Mouse (Mus musculus): Measurements from ENCODE around the gene Mcm5.

The Mcm5 gene

DNA sequence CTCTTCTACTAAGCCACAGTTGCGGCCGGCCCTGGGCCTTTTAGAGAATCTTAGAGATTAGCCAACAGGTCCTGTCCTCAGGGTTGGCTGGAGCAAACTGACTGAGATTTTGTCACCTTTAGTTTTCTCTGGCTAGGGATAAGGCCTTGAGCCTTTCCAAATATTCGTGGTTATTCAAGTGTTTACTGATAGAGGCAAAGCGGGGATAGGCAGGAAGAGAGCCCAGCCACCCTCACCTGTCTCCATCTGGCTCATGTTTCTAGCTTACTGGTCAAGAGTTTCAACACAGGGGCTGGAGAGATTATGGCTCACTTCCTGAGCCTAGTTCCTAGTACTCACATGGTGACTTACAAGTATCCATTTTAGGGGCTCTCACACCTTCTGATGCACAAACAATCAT is 6.4 kb upstream of the Mcm5 start:
- no peak for DNase-seq

DNA sequence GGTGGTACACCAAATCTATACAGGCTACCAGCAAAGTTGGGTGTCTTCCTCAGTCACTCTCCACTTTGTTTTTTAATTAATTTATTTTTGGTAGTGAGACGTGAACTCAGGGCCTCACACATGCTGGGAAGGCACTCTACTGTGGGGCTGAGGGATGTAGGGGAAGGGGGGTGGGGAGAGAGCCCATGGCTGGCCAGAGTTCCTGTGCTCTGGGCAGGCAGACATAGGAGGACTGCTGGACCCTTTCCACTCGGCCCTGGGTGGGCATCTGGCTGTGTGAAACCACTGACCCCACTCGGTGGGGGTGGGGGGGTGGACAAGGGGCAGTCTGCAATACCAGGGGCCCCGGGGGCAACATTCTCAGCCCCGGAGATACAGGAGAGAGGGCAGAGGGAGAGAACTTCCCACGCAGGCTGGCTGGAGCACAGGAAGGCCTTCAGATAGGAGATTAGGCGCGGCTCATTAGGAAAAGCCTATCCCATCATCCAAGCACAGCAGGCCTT is 5.9 kb upstream of the Mcm5 start:
- peak; percentile 16 for DNase-seq

DNA sequence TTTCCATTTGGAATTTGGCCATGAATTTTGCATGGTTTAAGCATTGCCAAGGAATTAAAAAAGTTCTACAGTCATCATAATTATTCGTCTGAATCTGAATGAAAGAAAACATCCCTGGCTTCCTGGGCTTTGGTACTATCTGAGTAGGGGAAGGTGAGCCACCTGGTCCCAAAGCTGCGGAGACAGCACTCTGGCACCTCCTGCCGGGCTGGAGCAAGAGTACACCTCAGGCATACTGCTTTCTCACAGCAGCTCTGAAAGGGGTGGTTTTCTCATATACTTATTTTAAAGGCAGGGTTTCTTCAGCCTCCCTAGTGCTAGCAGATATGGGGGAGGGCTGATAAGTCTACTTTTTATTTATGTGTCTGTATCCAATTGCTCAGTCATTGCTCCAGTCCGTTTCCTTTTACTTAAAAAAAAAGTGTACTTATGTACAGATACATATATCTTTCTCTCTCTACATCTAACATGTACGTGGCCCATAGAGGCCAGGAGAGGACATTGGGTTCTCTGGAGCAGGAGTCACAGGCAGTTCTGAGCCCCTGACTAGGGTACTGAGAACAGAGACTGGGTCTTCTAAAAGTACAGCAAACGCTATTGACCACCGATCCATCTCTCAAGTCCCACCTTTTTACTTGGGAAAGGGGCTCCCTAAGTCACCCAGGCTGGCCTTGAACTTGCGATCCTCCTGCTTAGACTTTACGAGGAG is 688 bp upstream of the Mcm5 start:
- peak; percentile 91 for DNase-seq

DNA sequence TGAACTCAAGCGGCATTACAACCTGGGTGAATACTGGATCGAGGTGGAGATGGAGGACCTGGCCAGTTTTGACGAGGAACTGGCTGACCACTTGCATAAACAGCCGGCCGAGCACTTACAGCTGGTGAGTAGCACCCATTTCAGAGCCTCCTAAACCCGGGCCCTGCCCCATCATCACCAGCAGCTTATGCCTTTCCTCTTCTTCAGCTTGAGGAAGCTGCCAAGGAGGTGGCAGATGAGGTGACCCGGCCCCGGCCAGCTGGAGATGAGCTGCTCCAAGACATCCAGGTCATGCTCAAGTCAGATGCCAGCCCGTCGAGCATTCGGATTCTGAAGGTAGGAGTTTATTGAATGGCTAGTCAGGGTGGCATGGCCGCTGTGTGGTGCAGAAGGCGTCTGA is 724 bp downstream of the Mcm5 start:
- DNase-seq: peak; percentile 15

DNA sequence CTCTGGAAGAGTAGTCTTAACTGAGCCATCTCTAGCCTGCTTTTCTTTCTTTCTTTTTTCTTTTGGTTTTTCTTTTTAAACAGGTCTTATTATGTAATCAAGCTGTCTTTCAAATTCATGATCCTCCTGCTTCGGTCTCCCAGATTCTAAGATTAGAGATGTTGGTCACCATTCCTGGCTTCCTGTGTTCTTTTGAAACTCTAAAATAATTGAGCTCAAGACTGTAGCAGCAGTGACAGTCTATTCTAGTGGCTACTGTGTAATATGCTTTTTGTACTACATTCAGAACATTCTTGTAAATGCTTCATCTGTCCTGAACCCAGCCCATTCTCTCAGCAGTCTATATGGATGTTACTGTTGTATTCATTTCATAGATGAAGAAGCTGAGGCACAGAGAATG is 9.1 kb downstream of the Mcm5 start:
- no peak for DNase-seq

DNA sequence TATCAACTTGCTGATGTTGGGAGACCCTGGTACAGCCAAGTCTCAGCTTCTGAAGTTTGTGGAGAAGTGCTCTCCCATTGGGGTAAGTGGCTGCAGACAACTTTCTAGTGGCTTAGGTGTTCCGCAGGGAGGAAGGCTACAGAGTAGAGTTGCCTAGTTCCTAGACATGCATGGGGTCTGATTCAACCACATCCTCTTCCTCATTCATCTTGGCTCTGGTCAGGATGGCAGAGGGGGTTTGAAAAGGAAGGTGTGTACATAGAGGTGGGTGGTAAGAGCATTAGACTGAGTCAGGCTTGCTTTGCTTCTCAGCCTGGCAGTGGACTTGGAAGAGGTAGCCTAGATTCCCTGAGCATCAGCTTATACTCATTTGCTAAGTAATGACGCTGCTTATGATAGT is 9.9 kb downstream of the Mcm5 start:
- DNase-seq: no peak

DNA sequence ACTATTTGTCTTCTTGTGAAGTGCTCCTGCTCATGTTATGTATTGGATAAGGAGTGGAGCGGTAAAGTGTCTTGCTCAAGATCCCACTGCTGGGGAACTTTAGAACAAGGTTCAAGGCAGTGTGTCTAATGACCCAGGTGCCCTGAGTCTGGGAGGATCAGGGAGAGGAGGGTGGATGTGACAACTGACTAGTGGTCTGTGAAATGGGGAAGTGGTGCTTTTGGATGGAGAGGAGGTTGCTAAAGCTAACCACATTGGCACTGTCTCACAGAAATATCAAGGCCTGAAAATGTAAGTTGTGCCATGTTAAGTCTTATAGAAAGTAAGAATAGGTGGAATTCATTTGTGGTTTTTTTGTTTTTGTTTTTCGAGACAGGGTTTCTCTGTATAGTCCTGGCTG is 10.4 kb downstream of the Mcm5 start:
- no peak for DNase-seq

DNA sequence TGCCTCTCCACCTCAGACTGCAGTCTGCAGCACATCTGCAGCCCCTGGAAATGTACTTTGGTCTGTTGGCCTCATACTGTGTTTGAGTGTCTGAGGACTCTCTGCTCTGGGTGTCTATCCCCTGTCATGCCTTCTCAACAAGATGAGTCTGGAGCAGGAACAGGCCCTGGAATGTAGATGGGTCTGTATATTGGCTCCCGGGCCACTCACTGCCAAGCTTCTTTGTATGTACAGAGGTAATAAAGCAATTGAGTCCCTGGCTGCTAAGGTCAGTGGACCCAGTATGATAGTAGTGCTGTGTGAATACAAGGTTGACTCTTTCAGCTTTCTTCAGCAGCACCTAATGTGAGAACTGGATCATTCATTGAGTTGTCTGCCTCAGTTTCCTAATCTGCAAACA is 18.0 kb downstream of the Mcm5 start:
- no peak for DNase-seq

DNA sequence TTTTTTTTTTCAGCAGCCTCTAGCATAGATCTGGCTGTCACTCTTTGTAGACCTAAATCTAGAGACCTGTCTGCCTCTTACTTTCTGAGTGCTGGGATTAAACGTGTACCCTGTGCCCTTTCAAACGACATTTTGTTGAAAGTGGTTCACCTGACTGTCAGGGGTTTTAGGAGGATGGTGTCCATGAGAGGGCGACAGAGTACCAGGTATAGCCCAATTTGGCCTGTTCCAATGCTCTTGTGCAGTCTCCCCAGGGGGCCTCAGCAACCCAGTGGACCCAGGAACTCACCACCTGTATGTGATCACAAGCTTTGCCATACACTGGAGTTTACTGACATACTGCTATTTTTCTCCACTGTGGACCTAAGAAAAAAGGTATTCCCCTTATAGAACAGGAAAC is 23.1 kb downstream of the Mcm5 start:
- peak; percentile 53 for DNase-seq

DNA sequence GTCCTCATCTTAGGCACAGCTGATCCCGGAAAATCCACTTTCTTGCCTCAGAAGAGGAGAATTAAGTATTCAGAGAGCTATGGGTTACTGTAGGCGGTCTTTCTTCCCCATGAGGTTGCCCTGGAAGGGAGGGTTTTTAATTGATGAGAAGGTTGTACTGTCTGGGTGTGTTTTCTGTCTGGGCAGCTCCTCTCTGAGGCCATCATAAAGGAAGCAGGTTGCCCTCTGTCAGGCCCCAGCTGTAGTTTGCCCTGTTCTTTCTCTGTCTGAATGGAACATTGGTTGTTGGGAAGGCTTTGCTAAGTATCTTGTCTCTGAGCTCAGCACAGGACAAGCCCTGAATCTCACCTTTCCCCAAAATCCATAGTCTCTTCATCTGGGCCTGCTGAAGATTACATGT is 24.0 kb downstream of the Mcm5 start:
- no peak for DNase-seq

DNA sequence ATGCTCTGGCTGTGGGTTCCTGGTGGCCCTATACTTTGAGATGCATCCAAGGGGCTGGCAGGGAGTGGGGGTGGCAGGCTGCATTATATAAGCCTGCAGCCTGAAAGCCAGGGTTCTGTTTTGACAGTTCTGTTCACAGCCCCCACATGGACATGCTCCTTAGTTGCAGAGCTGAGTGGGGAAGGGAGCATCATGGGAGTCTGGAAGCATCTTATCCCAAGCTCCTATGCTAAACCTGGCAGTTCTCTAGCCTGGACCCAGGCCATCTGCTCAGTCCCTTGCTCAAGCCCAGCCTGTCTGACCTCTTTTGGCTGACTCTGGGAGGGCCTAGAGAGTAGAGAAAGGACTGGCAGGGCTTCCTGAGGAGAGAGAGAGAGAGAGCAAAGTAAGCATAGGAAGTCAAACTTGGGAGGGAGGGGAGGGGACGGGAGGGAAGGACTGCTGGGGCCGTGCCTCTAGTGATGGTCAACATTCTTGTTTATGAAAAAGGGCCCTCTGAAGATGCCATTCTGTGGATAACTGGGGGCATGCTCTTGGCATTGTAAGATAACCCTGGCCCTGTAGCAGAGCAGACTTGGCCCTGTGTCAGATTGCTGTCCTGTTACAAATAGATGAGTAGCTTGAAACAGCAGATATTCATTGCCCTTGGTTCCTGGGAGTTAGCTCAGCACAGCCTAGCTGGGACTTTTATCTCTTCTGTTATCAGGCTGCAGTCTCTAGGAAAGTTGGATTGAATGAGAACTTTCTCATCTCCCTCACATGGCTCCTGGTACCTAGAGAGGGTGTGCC is 25.4 kb downstream of the Mcm5 start:
- DNase-seq: no peak

DNA sequence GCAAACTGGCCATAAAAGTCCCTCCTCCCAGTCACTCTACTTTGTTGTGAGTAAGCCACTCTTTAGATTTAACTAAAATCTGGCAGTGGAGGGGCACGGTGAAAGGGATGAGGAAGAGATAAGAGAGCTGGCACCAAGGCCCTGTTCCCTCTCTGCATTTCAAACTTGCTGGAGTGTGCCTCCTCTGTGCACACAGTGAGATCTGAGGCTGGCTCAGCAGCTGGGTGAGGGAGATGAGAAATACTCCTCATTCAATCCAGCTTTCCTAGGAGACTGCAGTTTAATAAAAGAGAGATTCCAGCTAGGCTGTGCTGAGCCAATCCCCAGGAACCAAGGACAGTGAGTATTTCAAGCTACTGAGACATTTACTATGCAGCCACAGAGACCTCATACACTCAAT is 26.4 kb downstream of the Mcm5 start:
- no peak for DNase-seq

DNA sequence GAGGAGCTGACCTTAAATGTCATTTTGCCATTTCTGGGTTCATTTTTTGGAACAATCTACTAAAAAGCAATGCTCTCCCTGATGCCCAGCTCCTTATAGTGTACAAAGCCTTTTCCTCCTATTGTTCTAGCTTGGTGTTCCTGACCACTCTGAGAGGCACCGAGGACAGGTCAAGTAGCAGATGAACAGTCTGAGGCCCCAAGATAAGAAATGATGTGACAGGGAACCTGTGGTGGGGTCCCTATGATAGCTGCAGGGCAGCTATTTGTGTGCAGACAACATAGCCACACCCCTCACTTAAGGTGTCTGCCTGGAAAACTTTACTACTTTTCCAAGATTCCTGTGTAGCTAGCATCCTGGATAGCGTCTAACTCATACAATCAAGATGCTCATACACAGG is 26.9 kb downstream of the Mcm5 start:
- DNase-seq: no peak

DNA sequence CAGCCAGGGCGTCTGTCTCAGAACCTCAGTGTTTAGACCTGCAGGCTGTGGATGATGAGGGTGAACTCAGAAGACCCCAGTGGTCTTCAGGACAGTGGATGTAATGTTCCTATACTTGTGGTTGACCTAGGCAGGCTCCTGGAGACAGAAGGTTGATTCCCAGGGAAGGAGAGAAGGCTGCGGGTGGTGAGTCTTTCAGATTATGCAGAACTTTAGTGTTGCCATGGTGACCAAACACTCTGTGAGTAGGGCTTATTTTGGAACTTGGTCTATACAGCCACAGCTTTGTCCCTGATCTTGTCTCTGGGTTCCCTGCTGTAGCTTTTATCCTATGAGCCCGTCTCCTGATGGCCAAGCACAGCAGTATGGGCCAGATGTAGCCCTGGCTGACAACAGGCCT is 28.2 kb downstream of the Mcm5 start:
- DNase-seq: no peak

DNA sequence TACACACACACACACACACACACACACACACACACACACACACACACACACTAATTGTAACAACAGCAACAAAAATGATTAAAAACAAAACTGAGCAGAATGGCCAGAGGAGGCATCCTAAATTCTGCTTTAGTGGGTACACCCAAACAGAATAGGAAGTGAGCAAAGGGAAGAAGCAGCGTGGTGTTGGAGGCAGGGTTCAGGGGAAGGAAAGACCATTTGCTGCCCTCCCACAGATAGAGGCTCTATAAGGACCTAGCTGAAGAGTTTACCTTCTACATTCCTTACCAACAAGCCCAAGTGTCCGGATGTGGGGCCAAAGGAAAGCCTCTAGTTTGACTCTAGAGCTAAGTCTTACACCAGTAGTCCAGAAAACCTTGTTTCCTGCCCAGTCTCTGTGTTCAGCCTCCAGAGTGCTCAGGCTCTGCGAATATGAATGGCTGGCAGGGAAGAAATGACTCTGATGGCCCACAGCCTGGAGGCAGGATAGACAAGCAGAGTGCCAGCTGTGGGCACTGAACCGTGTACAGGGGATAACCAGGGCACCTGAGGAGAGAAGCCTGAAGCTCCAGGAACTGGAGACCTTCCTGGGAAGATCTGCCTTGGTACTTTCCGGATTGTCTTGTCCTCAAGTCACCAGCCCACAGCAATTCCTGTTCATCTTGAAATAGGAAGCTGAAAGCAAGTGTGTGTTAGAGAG is 41.7 kb downstream of the Mcm5 start:
- no peak for DNase-seq

DNA sequence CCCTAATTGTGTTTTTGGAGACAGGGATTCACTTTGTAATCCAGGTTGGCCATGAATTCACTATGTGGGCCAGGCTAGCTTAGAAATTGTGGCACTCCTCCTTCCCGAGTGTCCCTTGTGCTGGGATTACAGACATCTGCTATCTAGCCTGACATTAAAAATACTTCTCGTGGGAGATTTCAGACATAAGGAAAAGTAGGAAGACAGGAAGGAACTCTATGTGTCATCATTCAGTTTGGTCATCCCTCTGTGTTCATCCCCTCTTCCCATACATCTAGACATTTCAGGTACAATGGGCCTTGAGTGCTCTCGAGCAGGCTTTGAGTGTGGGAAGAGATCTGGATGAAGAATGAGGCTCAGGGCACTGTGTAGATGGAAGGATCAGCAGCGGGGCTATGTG is 42.4 kb downstream of the Mcm5 start:
- no peak for DNase-seq

DNA sequence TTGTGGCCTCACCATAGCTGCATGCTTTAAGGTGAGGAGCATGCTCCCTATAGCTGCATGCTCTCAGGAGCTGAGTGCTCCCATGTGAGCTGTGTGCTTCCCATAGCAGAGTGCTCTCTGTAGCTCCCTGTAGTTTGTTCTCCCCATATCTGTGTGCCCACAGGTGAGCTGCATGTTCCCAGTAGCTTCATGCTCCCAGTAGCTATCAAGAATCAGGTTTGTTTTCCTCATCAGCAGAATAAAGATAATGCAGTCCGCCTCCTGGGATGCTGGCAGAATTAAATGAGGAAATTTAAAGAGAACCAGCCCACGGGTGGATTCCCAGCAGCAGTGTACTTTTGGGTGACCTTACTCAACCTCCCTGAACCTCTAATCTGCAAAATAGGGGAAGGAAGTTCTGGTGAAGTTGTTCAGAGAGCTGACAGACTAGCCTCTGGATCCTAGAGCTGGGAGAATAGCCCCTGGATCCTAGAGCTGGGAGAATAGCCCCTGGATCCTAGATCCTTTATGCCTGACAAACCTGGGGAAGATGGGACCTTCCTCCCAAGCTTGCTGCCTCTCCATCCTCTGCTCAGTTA is 43.2 kb downstream of the Mcm5 start:
- no peak for DNase-seq

DNA sequence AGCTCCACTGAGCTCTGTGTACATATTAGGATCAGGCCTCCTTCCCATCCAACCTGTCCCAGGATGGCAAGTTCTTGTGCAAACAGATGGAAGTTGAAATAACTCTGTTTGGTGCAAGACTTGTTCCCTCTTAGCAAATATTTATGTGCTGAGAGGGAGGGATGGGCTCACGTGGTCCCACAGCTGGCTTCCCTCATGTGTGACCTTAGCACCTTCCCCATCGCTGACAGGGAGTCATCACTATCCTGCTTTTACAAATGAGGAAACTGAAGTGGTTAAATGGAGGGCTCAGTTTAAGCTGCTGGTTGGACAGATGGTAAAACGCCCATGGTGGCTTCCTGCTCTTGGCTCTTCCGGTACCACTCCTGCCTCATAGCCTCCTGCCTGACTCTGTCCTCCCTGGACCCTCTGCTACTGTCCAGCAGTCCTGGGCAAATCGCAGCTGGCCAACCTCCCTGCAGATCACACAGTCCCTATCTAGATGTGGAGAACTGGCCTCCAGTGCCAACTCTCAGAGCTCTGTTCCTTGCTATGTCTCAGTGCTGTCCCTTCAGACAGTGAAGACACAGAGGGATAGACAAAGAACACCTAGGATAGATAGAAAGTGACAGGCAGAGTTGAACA is 45.6 kb downstream of the Mcm5 start:
- DNase-seq: no peak

DNA sequence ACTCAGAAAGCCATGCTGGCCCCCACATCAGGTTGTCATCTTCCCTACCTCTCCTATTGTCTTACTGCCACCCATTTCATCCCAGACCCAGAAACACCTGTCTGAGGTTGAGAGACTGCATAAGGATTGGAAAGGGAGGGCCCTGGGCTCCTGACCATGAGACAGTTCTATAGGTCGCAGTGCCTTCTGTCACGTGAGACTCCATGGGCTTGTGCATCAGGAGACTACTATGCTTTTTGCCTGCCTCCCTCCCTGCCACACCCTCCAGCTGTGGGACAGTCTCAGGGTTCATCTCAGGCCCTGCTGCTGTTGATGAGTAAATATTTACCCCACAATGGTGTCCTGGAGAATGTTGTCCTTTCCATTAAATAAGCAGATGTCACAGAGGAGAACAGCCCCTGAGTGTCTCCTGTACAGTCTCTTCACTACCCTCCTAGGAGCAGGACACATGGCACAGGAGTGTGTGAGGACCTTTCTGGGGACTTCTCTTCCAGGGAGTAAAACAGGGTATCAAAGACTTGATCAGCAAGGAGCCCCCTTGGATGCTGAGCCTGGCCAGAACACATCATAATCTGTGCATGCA is 46.5 kb downstream of the Mcm5 start:
- no peak for DNase-seq

DNA sequence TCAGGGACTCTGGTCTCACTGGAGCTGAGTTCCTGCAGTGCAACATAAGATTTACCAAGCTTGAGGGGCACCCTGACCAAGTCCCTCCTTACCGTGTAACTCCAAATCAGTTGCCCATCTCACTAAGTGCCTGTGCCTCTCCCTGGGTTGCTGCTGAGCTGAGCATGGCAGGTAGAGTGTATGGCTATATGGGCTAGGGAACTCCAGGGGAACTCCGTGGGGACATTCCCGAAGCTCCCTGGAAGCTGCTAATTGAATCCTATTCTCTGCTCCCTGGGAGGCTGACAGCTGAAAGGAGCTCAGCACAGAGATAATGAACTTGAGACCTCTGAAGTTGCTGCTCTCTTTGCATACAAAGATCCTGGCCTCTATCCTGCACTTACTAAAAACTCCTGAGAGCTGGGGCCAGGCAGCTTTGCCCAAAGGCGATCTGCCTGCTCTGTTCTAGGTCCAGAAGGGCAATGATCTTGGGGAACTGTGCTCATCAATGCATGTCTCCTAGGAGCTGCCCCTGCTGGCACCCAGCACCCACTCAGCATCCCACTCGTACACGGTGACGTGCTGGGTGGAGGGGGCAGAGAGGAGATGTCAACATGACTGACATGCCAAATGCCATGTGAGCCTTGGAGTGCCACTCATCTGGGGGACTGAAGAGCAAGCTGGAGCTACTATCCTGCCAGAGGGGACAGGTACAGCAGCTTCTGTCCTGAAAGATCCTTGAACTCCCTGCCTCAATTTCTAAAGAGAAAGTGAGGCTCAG is 48.3 kb downstream of the Mcm5 start:
- no peak for DNase-seq

DNA sequence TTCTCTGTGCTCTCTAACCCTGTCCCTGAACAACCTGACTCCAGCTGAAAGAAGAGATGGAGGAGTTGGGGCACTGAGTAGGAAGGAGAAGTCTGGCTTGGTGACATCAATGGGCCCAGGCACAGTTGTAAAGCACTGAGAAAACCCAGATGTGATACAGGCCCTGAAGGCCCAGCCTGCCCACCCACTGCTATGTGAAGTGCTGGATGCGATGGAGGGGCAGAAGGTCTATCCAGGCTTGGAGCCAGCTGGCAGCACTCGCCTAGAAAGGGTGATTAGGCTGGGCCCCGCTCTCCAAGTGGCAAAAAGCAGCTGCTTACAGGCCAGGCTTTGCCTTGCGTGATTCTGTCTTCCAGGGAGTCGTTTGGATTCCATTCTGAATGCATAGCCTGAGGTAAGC is 60.0 kb downstream of the Mcm5 start:
- no peak for DNase-seq

All from liver (tissue).